Mouse (Mus musculus): ENCODE results near the gene Slc36a1.

DNA sequence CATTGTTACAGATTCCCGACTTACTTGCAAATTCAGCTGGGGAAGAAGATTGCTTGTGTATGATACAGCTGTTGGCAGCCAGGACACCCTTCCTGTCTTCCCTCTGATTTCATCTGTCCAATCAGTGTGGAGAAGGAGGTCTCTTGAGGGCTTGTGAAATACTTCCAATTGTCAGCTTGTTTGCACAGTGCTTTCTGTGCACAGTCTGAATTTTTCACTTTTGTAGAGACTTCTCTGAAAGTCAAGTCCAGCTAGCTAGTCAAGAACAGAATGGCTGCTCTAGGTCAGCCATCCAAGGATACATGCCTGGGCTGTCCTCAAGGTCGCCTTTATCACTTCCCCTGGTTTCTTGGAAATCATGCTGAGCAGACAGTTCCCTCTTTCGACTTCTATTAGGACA lies 10.8 kb downstream of the Slc36a1 start:
- TF ChIP-seq POLR2A (IDR thresholded peaks at IDR 0.05; ENCODE audit: low read depth, low read length) (no peak), CTCF (IDR thresholded peaks at IDR 0.05; ENCODE audit: extremely low read depth, insufficient read length, insufficient replicate concordance, low read depth, low read length) (no peak)

Measured in small intestine, adult 2 months (tissue).